Mouse (Mus musculus): ENCODE data around the gene 1700040F15Rik.
"Not testable (repeated sequence)": the region's sequence is repeated elsewhere in the genome, so short reads cannot be mapped to it uniquely, and the experiment has no call there.

1700040F15Rik gene

DNA sequence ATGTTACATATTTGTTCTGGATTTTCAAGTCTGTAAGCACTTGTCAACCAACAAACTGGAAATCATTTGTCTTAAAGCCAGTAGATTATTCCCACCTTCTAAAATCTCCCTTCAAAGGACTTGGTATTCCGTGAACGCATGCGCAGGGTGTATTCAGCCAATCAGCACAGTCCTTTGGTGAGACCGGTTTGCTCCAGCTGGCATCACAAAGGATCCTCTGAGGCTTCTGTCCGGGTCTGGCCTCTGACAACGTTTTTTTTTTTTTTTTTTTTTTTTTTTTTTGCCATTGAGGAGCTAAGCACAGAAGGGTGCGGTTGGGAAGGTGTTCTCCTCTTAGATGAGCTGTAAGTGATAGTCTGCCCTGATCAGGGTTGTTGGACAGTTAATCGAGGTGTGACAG, at the start of gene 1700040F15Rik:
1700040F15Rik (plus strand) TSS at position 301 of the 400 bp plus-strand sequence.
- DNase-seq (ENCODE audit: low spot score in 2 of 2), result not testable (repeated sequence)

Measured in cerebellum, postnatal 4 days (tissue).